Mouse (Mus musculus) cerebellum, adult 2 months (tissue): ENCODE measurements around the gene Ano2.

Experiments used
- CTCF ChIP-seq: fragments of 200-500 bp; IDR thresholded peaks from 2 replicates; pipeline ENCODE4 v1.5.1; 2011; ENCODE audit warnings: low read depth, mild to moderate bottlenecking, control low read depth, low read length, moderate library complexity, borderline replicate concordance; ENCODE audit not compliant: insufficient read depth
- POLR2A ChIP-seq: fragments of 200-500 bp; IDR thresholded peaks from 2 replicates; pipeline ENCODE4 v1.6.1; 2011; ENCODE audit warnings: low read length, control low read depth, borderline replicate concordance; ENCODE audit not compliant: insufficient read depth

GRCm38 (mm10) chr6:126009083-126009482 lies 318.9 kb downstream of the Ano2 start:
- TF ChIP-seq POLR2A = no peak
- TF ChIP-seq CTCF = no peak
